Mouse (Mus musculus) forebrain, embryonic 15.5 days (tissue): Measurements from ENCODE around the gene Gm5737. TPM values are rescaled to one million over a fixed set of nuclear protein-coding genes. Genes with fewer than 3 reads are reported as not detected.

Experiments used
- ATAC-seq: fragments of 200-750 bp; cut with Nextera tagmentation; replicated peaks from 2 replicates; pipeline ENCODE4 v1.8.0; 2017; ENCODE audit warnings: mild to moderate bottlenecking, moderate TSS enrichment, moderate library complexity
- H3K27ac ChIP-seq: fragments of 300-500 bp; sonication (generic); replicated peaks from 2 replicates; pipeline ENCODE4 v1.5.1; 2015; ENCODE audit warnings: mild to moderate bottlenecking, inconsistent platforms
- H3K27me3 ChIP-seq: fragments of 300-500 bp; sonication (generic); 2 replicates; pipeline ENCODE4 v1.6.1; 2015; ENCODE audit warnings: inconsistent platforms
- H3K36me3 ChIP-seq: fragments of 300-500 bp; sonication (generic); 2 replicates; pipeline ENCODE4 v1.6.1; 2015; ENCODE audit warnings: mild to moderate bottlenecking, inconsistent platforms
- H3K4me1 ChIP-seq: fragments of 300-500 bp; sonication (generic); 2 replicates; pipeline ENCODE4 v1.6.1; 2015; ENCODE audit warnings: inconsistent platforms
- H3K4me2 ChIP-seq: fragments of 300-500 bp; sonication (generic); replicated peaks from 2 replicates; pipeline ENCODE4 v1.6.1; 2015; ENCODE audit warnings: mild to moderate bottlenecking, inconsistent platforms
- H3K4me3 ChIP-seq: fragments of 300-500 bp; sonication (generic); 2 replicates; pipeline ENCODE4 v1.5.1; 2015; ENCODE audit warnings: mild to moderate bottlenecking, inconsistent platforms
- H3K9ac ChIP-seq: fragments of 300-500 bp; sonication (generic); replicated peaks from 2 replicates; pipeline ENCODE4 v1.6.1; 2015; ENCODE audit warnings: mild to moderate bottlenecking, inconsistent platforms
- H3K9me3 ChIP-seq: fragments of 300-500 bp; sonication (generic); 2 replicates; pipeline ENCODE4 v1.6.1; 2016; ENCODE audit warnings: inconsistent platforms
- WGBS: fragments of 180-500 bp; shearing (Covaris S2); methylation state at CpG from one replicate; pipeline ENCODE4 v1.1.7; 2015; ENCODE audit warnings: mixed read lengths; 5-methylcytosine and 5-hydroxymethylcytosine counted together
- polyA plus RNA-seq: library from polyadenylated mRNA; unstranded; fragments of >200 nt; fragmentation: Nextera tagmentation; extraction: Ambion mirVana; gene quantifications from 2 replicates; pipeline ENCODE4 v1.2.1, GENCODE M21; 2015

Gene Gm5737
- polyA plus RNA-seq, result not detected in 2 replicates

DNA sequence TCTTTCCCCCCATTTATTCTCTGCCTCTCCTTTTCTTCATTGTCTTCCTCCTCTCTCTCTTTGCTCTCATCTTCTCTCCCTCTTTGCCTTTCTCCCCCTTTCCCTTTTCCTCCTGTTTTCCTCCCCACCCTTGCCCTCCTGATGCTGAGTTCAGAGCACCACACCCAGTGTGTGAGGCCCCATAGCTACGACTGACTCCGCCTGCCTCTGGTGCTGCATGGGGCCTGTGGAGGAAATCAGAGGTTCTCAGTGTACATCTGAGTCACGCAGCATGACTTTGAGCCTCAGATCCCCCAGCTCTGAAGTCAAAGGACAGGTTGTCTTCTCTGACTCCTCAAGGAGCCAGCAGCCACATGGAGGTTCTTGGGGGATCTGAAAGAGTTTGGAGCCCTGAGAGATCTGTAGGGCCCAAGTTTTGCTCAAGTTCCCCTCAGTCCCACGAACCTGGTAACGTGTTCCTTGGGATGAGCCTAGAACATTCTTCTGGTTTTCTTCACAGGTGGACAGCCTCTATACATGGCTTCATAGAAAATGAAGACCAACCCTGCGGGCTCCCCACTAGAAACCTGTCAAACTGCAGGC, at the start of gene Gm5737:
Gm5737 (plus strand) TSS at position 532 of the 582 bp plus-strand sequence.
- no peak within 1 kb of the TSS for H3K4me2 ChIP-seq
- no peaks in the 10 kb centered on the region for H3K36me3 ChIP-seq
- ATAC-seq, result no peak
- H3K4me3 ChIP-seq, result no peak within 1 kb of the TSS
- WGBS, result 88% methylated on average over 6 of the region's 6 CpGs
- H3K27me3 ChIP-seq, result peaks cover 5% of the 10 kb centered on the region; the same call in 1 of the 2 replicates
- no peak within 1 kb of the TSS for H3K27ac ChIP-seq
- no peaks in the 10 kb centered on the region for H3K9me3 ChIP-seq
- H3K9ac ChIP-seq, result no peak within 1 kb of the TSS
- H3K4me1 ChIP-seq, result peaks cover 4% of the 10 kb centered on the region

DNA sequence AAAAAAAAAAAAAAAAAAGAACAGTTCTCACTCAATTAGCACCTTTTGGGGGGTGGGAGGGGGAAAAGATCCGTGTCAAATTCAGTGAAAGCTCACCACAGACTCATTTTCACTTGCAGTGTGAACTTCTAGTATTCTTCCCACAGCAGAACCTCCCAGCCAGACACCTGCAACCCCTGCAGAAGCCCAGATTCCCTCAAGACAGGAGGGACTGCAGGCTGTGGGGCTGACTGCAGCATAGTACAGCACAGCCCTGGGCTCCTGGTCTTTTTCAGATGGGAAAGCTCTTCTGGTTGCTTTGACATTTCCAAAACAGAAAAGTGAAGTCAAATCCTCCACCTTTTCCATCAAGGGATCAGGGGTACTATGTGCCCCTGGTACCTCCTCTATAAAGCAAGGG, 44.8 kb upstream of the Gm5737 start:
- Histone ChIP-seq H3K9ac (no peak overlapping the region), H3K36me3 (no peaks in the 10 kb centered on the region), H3K9me3 (no peaks in the 10 kb centered on the region), H3K27me3 (no peaks in the 10 kb centered on the region), H3K27ac (no peak overlapping the region), H3K4me1 (0 out of 2 replicates have a peak, but pooled peaks cover 2% of the 10 kb centered on the region), H3K4me2 (no peak overlapping the region), H3K4me3 (no peak overlapping the region)
- ATAC-seq, result peak; percentile 70
- WGBS, result 0% methylated on average over 1 of the region's 1 CpGs

DNA sequence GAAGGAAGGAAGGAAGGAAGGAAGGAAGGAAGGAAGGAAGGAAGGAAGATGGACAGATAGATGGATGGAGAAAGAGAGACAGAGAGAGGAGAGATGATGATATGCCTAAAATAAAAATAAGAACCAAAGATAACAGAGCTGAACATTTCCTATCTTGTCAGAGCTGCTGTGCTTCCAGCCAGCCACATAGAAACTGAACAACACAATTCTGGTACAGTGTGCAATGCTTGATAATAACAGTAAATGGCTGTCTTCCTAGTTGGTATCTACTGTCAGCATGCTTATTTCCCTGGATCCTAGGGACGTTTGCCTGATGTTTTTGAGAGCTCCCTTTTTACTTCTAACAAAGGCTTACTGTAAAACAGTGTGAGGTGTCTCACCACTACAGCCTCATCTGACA, 40.8 kb upstream of the Gm5737 start:
- 0 out of 2 replicates have a peak, but pooled peaks cover 2% of the 10 kb centered on the region for H3K4me1 ChIP-seq

DNA sequence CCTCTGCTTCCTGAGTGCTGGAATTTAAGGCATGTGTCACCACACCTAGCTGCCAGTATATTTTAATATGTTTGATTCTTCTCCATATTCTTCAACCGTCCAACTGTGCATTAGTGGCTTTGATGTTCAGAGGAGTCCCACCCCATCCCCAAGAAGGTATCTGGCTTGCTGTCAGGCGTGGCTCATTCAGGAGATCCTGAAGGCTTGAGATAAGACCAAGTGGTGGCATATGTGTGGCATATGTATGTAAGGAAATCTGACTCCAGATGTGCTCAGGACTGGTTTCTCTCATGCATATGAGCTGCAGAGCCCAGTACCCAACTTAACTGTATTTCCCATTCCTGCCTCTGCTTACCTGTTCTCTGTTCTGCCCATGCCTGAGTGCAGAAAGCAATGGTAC, 34.2 kb upstream of the Gm5737 start:
- Histone ChIP-seq H3K36me3 (no peaks in the 10 kb centered on the region), H3K4me1 (no peaks in the 10 kb centered on the region), H3K4me3 (no peak overlapping the region), H3K27me3 (no peaks in the 10 kb centered on the region), H3K9me3 (no peaks in the 10 kb centered on the region), H3K27ac (no peak overlapping the region), H3K9ac (no peak overlapping the region), H3K4me2 (no peak overlapping the region)
- 81% methylated on average over 2 of the region's 2 CpGs for WGBS
- ATAC-seq, result no peak

More for the DNA sequence above, 40.8 kb upstream of the Gm5737 start:
- H3K36me3 ChIP-seq, result no peaks in the 10 kb centered on the region
- H3K9me3 ChIP-seq, result no peaks in the 10 kb centered on the region
- no peaks in the 10 kb centered on the region for H3K27me3 ChIP-seq
- no peak overlapping the region for H3K9ac ChIP-seq
- ATAC-seq, result no peak
- H3K27ac ChIP-seq, result no peak overlapping the region
- no peak overlapping the region for H3K4me2 ChIP-seq
- 61% methylated on average over 1 of the region's 1 CpGs for WGBS
- H3K4me3 ChIP-seq, result no peak overlapping the region

DNA sequence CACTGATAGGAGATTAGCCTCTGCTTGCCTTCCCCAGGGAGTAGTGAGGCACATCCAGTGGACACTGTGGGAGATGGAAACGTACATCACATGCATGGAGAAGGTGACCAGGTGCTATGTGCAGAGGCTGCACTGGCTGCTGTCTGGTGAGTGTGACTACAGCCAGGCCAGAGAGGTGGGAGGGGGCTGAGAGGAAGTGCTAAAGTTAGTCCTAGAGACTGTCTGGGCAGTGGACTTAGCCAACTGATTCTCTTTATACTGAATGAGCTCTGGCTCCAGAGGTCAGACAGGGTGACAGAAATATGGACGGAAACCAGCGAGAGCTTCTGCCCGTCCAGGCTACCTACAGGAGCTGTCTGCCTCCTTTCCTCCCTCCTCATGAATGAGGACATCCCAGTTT, 16.6 kb upstream of the Gm5737 start:
- H3K27me3 ChIP-seq, result no peaks in the 10 kb centered on the region
- no peaks in the 10 kb centered on the region for H3K4me1 ChIP-seq
- no peaks in the 10 kb centered on the region for H3K36me3 ChIP-seq
- 88% methylated on average over 4 of the region's 4 CpGs for WGBS
- H3K4me3 ChIP-seq, result no peak overlapping the region
- no peak overlapping the region for H3K4me2 ChIP-seq
- no peak for ATAC-seq
- H3K27ac ChIP-seq, result no peak overlapping the region
- H3K9me3 ChIP-seq, result no peaks in the 10 kb centered on the region
- no peak overlapping the region for H3K9ac ChIP-seq

DNA sequence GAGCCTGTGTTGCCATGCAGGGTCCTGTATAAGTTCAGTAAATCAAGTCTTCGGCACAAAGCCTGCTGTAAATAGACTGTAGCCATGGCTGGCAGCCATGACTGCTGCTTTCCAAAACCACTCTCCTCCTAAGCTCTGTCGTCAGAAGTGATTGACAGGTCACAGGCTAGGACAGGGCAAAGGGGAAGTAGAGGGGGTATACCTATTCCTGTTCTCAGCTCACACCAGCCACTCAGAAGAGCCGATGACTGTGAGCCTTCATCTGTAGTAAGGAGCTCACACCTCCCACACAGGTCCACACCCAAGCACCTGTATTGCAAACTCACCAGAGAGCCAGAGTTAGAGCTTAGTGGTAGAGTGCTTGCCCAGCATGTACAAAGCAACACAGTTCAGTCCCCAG, 15.8 kb upstream of the Gm5737 start:
- H3K27me3 ChIP-seq, result no peaks in the 10 kb centered on the region
- H3K27ac ChIP-seq, result no peak overlapping the region
- H3K36me3 ChIP-seq, result no peaks in the 10 kb centered on the region
- no peak for ATAC-seq
- no peaks in the 10 kb centered on the region for H3K9me3 ChIP-seq
- no peak overlapping the region for H3K4me3 ChIP-seq
- H3K4me1 ChIP-seq, result no peaks in the 10 kb centered on the region
- WGBS, result 77% methylated on average over 3 of the region's 3 CpGs
- no peak overlapping the region for H3K9ac ChIP-seq
- no peak overlapping the region for H3K4me2 ChIP-seq

DNA sequence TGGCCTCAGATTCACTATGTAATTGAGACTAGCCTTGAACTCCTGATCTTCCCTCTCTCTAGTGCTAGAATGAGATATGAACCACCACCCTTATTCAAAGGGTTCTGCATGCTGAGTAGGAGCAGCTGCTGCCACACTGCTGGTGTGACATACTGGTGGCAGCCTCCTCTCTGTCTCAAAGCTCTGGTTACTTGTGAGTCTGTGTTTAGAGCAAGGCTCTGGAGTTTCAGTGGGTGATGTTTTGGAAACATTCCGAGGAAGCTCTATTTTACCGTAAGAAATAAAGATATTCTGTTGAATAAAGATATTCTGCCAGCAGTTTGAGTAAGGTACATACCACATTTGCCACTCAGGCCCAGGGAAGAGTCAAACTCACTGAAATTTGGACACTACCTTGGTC, 8.9 kb upstream of the Gm5737 start:
- no peaks in the 10 kb centered on the region for H3K4me1 ChIP-seq
- no peak overlapping the region for H3K9ac ChIP-seq
- H3K27ac ChIP-seq, result no peak overlapping the region
- H3K36me3 ChIP-seq, result no peaks in the 10 kb centered on the region
- ATAC-seq, result no peak
- no peak overlapping the region for H3K4me3 ChIP-seq
- no peaks in the 10 kb centered on the region for H3K9me3 ChIP-seq
- H3K4me2 ChIP-seq, result no peak overlapping the region
- WGBS, result 93% methylated on average over 2 of the region's 2 CpGs
- no peaks in the 10 kb centered on the region for H3K27me3 ChIP-seq

DNA sequence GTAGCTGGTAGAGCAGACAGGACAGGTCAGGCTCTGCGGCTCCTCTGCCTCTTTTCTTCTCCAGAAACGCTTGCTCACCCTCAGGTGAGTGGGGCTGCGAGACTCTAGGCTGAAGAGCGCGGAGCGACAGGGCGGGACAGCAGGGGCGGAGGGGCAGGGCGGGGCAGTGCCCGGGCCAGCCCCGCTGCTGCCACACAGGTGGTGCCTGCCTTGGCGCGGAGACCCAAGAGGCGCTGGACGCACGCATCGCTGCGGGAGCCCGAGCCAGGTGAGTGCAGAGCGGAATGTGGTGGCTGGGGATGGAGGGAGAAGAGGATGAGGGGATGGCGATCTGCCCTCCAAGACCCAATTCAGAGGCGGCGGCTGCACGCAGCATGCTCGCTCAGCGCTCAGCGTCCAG, 2.5 kb upstream of the Gm5737 start:
- ATAC-seq, result no peak
- Histone ChIP-seq H3K9ac (0 out of 2 replicates have a peak overlapping the region, but pooled peaks have one; percentile 22), H3K36me3 (no peaks in the 10 kb centered on the region), H3K9me3 (no peaks in the 10 kb centered on the region), H3K27me3 (peaks cover 5% of the 10 kb centered on the region; the same call in 1 of the 2 replicates), H3K4me3 (peak overlapping the region; percentile 28), H3K4me1 (peaks cover 4% of the 10 kb centered on the region), H3K4me2 (peak overlapping the region; percentile 43), H3K27ac (no peak overlapping the region)
- 2% methylated on average over 27 of the region's 27 CpGs for WGBS

DNA sequence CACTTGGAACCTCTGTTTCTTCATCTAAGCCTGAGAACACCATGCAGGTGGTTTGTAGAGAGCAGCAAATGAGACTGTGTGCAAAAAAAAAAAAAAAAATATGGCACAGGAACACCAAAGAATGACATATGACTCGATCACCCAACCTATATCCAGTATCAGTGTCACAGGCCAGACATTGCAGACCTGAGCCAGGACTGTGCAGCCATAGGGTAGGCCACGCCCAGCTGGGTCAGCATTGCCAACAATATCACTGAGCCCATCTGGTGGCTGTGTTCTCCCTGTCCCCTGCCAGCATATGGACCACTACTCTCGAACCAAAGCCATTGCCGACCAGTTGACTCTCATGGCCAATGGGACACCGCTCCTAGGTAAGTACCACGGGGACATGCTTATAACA, 5.4 kb downstream of the Gm5737 start:
- Histone ChIP-seq H3K9ac (no peak overlapping the region), H3K9me3 (no peaks in the 10 kb centered on the region), H3K4me1 (no peaks in the 10 kb centered on the region), H3K27me3 (no peaks in the 10 kb centered on the region), H3K4me2 (no peak overlapping the region), H3K36me3 (no peaks in the 10 kb centered on the region), H3K27ac (no peak overlapping the region), H3K4me3 (no peak overlapping the region)
- ATAC-seq, result no peak
- 83% methylated on average over 6 of the region's 6 CpGs for WGBS

DNA sequence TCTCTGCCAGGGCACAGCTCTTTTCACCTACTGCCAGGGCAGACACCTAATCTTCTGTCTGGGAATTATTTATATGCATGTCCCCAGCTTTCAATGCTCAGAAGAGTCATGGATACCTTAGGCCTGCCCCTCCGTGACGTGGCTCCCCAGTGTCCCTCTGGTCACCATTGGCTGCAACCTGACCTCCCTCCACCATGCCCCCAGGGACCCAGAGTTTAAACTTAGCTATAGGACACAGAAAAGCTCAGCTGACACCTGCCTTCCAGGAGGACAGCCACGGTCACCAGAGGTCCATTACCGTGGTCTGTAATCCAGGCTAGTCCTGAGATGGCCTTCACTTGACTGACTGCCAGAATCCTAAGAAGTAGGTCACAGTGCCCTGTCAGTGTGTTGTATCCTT, 7.2 kb downstream of the Gm5737 start:
- no peak for ATAC-seq
- no peaks in the 10 kb centered on the region for H3K27me3 ChIP-seq
- no peak overlapping the region for H3K9ac ChIP-seq
- no peaks in the 10 kb centered on the region for H3K36me3 ChIP-seq
- no peak overlapping the region for H3K4me3 ChIP-seq
- no peak overlapping the region for H3K27ac ChIP-seq
- H3K4me1 ChIP-seq, result no peaks in the 10 kb centered on the region
- H3K9me3 ChIP-seq, result no peaks in the 10 kb centered on the region
- H3K4me2 ChIP-seq, result no peak overlapping the region
- WGBS, result 87% methylated on average over 4 of the region's 4 CpGs

DNA sequence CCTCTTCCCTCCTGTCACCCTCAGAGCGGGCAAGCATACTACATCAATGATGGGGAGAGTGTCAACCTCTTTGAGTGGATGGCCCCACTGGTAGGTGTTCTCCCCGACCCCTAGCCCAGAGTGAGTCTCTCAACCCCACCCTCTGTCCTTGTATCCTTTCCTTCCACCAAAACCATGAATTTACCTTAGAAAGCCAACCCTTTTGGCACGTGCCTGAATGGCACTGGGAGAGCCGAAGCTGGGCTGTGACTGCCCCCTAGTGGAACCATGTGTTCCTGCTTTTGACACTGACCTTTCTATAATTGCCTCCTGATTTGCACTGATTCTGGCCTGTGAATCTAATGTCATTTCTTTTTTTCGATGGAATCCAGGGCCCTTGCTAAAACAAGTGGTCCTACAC, 11.1 kb downstream of the Gm5737 start:
- no peaks in the 10 kb centered on the region for H3K4me1 ChIP-seq
- no peaks in the 10 kb centered on the region for H3K27me3 ChIP-seq
- 25% methylated on average over 5 of the region's 5 CpGs for WGBS
- H3K9me3 ChIP-seq, result no peaks in the 10 kb centered on the region
- H3K9ac ChIP-seq, result no peak overlapping the region
- no peak overlapping the region for H3K4me3 ChIP-seq
- H3K36me3 ChIP-seq, result no peaks in the 10 kb centered on the region
- no peak overlapping the region for H3K4me2 ChIP-seq
- ATAC-seq, result peak; percentile 77
- no peak overlapping the region for H3K27ac ChIP-seq

DNA sequence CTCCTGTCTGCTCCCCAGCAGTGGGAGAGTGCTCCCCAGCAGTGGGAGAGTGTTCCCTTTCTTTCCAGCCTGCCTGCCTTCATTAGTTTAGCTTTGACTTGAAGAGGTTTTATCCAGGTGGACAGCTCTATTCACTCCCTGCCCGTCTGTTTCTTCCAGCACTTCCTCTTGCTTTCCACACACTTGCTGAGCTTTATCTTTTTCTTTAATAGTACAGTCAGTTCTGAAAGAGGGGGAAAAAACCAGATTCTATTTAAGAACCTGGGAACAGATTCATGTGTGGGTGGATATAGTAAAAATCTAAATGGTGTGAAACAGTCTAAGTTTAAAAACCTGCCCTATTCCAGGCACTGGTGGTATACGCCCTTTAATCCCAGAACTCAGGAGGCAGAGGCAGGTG, 12.9 kb downstream of the Gm5737 start:
- 49% methylated on average over 2 of the region's 2 CpGs for WGBS
- no peak for ATAC-seq
- H3K27ac ChIP-seq, result no peak overlapping the region

DNA sequence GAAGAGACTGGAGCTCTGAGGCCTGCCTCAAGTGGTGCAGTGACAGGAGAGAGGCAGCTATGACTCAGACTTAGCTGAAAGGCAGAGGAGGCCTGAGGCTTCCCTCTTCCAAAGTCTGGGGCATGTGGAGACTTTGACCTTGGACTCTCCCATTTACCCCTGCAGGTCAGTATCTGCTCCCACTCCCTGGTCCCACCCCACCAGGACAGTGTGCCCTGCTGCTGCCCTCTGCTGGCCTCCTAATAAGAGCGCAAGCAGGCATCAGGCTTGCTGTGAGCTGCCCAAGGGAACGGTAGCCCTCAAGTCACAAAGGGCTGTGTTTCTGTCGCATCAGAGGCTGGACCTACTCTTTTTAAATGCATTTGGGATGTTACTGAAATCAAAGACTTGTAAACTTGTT, 14.2 kb downstream of the Gm5737 start:
- Histone ChIP-seq H3K4me1 (peaks cover 13% of the 10 kb centered on the region), H3K27me3 (peaks cover 10% of the 10 kb centered on the region; the same call in 1 of the 2 replicates), H3K27ac (no peak overlapping the region), H3K9me3 (no peaks in the 10 kb centered on the region), H3K9ac (no peak overlapping the region), H3K4me3 (no peak overlapping the region), H3K36me3 (no peaks in the 10 kb centered on the region), H3K4me2 (no peak overlapping the region)
- WGBS, result 18% methylated on average over 3 of the region's 3 CpGs
- no peak for ATAC-seq

More for the DNA sequence above, 12.9 kb downstream of the Gm5737 start:
- no peaks in the 10 kb centered on the region for H3K9me3 ChIP-seq
- no peaks in the 10 kb centered on the region for H3K36me3 ChIP-seq
- no peaks in the 10 kb centered on the region; the same call in 1 of the 2 replicates for H3K4me1 ChIP-seq
- peaks cover 7% of the 10 kb centered on the region; the same call in 1 of the 2 replicates for H3K27me3 ChIP-seq
- H3K9ac ChIP-seq, result no peak overlapping the region
- no peak overlapping the region for H3K4me2 ChIP-seq
- no peak overlapping the region for H3K4me3 ChIP-seq
